Mouse (Mus musculus) Patski (cell line): ENCODE data around the gene Fbxo27. TPM values are rescaled to one million over a fixed set of nuclear protein-coding genes. Genes with fewer than 3 reads are reported as not detected.
"Not testable (repeated sequence)": the region's sequence is repeated elsewhere in the genome, so short reads cannot be mapped to it uniquely, and the experiment has no call there.

Experiments used
- ATAC-seq: fragments of 100-300 bp; one replicate; pipeline ENCODE4 v1.8.0; 2021
- CTCF ChIA-PET: fragments of 350-600 bp; sonication (Branson Sonifier 250); formaldehyde crosslinking; loops from one replicate; lab custom pipeline; 2022; ENCODE audit warnings: inconsistent platforms; lab: Charles Lee
- POLR2A ChIA-PET: fragments of 350-600 bp; sonication (Branson Sonifier 250); formaldehyde crosslinking; loops from one replicate; lab custom pipeline; 2022; ENCODE audit warnings: antibody characterized with exemption, inconsistent platforms; lab: Charles Lee
- DNase-seq: peaks from one replicate; pipeline ENCODE4 v3.0.0-alpha.2; 2011; ENCODE audit warnings: low read depth, low spot score
- H3K27me3 ChIP-seq: fragments of 371-371 bp; one replicate; pipeline ENCODE4 v1.5.1; 2021
- CTCF ChIP-seq: fragments of 100-300 bp; IDR thresholded peaks from one replicate; pipeline ENCODE4 v1.5.1; 2021
- in situ Hi-C: fragments of 300-500 bp; cut with MboI; formaldehyde crosslinking; loops from 3 replicates; pipeline ENCODE4 v1.11.1; 2018; ENCODE audit warnings: low pct_unique_long_range_greater_than_20kb, mixed read lengths
- polyA plus RNA-seq: library from polyadenylated mRNA; unstranded; gene quantifications from one replicate; pipeline ENCODE4 v1.2.3, GENCODE M21; 2021

Fbxo27 gene
- not detected for polyA plus RNA-seq

DNA sequence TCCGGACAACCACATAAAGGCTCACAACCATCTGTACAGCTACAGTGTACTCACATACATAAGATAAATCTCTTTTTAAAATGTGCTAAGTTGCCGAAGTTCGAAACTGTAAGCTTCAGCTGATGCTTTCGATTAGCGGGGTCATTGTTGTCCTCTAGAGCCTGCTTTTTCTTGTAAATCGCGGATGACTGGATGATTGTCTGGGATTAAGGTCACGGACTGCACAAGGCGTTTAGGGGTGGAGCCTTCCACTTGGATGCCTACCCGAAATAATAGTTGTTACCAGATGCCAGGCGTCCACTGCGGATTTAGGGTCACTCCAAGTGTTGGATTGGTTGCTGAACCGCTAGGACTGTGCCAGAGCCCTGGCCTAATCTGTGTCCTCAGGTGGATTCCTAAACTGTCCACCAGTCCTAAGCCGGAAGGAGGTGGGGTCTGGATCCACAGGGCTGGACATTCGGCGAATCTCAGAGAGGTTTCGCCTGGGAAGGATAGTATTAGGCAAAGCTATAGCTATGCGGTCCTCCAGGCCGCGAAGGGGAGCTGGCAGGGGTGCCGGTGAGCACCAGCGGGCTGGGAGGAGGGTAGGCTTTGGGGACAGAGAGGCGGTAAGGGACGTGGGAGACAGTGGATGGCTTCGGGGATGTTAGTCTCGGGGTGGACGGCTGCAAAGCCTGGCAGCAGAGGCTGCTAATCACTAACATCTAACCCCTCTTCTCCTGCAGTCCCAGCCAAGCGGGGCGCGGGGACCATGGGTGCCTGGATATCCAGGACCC is at the start of gene Fbxo27:
TSS of gene Fbxo27 (plus strand) at position 305 of the 776 bp plus-strand sequence.
- CTCF ChIA-PET = interaction anchor here (1.4 kb wide), 1 partner anchor 32 kb away, joined by 3 read pairs; no protein-coding TSS in a partner anchor
- ATAC-seq (no peak), DNase-seq (no peak)
- POLR2A ChIA-PET = no interaction called here
- no peak for TF ChIP-seq CTCF
- in situ Hi-C loops = loop anchor here (25.0 kb wide), 1 partner anchor 555 kb away; the partner anchor contains the start of gene 9530053A07Rik
- H3K27me3 ChIP-seq = peaks cover 13% of the 10 kb centered on the region

DNA sequence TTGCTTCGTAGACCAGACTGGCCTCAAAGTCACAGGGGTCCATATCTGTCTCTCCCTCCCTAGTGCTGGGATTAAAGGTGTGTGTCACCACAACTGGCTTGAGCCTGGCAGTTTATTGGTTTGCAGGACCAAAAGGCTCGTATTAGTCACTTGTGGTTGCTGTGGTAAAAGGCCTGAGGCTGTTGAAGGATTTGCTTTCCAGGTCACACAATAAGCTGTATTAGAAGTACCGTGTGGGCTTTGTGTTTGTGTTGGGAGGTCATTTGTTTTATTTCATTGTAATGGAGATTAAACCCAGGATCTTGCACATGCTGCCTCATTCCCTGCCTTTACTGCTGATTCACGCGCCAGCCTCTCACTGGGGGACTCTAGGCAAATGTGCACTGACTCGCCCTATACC is 47.3 kb upstream of the Fbxo27 start:
- in situ Hi-C loops = no loop called here
- ChIA-PET POLR2A (no interaction called here), CTCF (no interaction called here)
- no peak for TF ChIP-seq CTCF
- DNase-seq (peak; percentile 13), ATAC-seq (no peak)
- peaks cover 3% of the 10 kb centered on the region for H3K27me3 ChIP-seq

DNA sequence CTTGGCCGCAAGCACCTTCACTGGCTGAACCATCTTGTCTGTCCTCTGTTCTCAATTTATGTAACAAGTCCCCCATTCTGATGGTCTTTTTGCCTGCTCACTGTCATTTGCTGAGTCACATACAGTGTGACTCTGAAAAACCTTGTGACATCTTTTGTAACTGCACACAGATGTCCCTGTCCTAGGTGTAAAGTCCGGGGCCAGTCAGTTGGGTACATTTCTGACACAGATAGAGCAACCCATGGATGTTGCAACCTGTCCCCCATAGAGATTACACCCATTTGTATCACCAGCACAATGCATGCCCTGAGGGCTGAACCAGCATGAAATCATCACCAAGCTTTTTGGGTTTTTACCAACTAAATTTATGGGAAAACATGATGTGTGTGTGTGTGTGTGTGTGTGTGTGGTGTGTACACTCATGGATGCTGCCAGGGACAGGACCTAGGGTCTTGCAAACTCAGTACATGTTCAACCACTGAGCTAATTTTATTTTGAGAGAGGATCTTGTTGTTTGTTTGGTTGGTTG is 46.6 kb upstream of the Fbxo27 start:
- ATAC-seq (no peak), DNase-seq (no peak)
- H3K27me3 ChIP-seq = no peaks in the 10 kb centered on the region
- in situ Hi-C loops = no loop called here
- TF ChIP-seq CTCF = no peak
- ChIA-PET POLR2A (no interaction called here), CTCF (no interaction called here)

DNA sequence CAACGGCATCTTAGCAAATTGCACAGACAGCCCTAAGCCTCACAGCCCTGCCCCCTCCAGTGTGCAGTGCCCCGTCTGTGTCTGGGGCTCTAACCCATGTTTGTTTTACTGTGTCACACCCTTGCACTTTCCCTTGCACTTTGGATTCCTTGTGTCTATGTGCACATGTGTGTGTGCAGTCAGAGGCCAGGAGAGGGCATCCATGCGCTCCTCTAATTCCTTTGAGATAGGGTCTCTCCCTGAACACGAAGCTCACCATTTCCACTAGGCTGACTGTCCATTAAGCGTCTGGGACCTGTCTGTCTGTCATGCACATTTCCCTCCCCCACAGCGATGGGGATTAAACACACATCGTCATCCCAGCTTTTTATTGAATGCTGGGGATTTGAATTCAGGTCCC is 45.6 kb upstream of the Fbxo27 start:
- no peaks in the 10 kb centered on the region for H3K27me3 ChIP-seq
- ATAC-seq = no peak
- DNase-seq = no peak
- ChIA-PET POLR2A (no interaction called here), CTCF (no interaction called here)
- in situ Hi-C loops = no loop called here
- no peak for TF ChIP-seq CTCF

DNA sequence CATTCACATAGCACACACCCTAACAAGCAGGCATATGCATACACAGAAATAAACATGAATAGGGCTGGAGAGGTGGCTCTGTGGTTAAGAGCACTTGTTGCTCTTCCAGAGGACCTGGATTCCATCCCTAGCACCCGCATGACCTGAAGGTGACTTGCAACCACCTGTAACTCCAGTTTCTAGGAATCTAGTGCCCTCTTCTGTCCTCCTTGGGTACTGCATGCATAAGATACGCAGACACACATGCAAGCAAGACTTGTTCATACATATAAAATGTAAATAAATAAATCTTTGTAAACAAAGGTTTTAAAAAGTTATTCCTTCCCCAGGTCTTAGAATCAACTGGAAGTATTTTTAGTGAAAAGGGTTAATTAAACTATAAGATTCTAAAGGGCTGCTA is 41.5 kb upstream of the Fbxo27 start:
- in situ Hi-C loops = no loop called here
- POLR2A ChIA-PET = no interaction called here

DNA sequence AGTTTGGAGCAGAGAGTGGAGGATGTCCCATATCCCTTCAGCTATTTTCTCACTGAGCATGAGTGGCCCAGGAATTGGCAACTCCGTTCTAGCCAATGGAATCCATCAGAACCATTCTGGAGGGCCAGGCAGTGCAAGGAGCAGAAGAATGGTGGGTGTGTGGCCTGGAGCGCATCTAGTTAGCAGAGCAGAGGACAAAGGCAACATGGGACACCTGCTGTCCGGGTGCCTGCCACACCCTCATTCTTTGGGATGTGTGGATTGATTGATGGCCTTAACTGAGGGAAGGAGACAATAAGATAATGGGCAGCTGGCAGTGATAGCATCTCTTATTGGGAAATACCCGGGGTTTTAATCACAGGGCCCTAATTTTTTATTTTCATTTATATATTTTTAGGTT is 36.2 kb upstream of the Fbxo27 start:
- H3K27me3 ChIP-seq = peaks cover 7% of the 10 kb centered on the region
- ChIA-PET CTCF (no interaction called here), POLR2A (no interaction called here)
- ATAC-seq (no peak), DNase-seq (no peak)
- TF ChIP-seq CTCF = no peak
- in situ Hi-C loops = no loop called here

More for the DNA sequence above, 41.5 kb upstream of the Fbxo27 start:
- H3K27me3 ChIP-seq = peaks cover 4% of the 10 kb centered on the region
- CTCF ChIA-PET = no interaction called here
- ATAC-seq = no peak
- TF ChIP-seq CTCF = no peak
- DNase-seq = no peak

DNA sequence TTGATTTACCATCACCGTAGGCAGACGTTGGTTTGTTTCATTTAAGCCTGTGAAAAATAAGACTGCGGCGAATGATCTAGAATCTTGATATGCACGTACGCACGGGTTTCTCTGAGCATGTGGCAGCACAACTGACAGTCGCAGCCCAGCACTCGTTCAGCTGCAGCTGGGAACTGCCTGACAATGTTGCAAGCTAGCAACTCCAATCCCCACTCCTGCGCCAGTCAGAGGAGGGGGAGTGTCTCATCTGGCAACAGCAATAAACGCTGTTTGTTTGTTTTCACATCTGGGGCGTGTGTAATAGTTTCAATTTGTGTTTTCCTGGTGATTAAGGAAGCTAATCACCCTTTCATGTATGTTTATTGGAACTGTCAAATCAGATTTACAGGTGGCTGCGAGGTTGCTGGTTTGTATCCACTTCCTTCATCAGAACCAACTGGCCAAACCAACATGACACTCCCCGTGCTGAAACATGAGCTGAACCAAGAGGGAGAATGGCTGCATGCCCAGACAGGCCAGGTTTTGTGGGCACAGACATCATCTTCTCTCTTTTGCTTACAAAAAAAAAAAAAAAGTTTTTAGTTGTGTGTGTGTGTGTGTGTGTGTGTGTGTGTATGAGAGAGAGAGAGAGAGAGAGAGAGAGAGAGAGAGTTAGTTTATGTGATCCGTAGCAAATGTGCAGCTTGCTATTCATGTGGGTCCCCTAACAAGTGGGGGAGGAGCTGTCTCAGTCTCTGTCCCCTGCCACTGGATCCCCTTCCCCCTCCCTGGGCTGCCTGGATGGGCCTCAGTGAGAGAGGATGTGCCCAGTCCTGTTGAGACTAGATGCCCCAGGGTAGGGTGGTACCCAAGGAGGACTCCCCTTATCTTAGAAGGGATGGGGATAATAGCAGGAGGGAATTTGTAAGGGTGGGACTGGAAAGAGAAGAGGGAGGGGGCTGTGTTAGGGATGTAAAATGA is 26.7 kb upstream of the Fbxo27 start:
- ChIA-PET POLR2A (interaction anchor here (0.7 kb wide), 1 partner anchor 677 kb away, joined by 5 read pairs; no protein-coding TSS in a partner anchor), CTCF (no interaction called here)
- no peak for DNase-seq
- no peak for ATAC-seq
- peaks cover 11% of the 10 kb centered on the region for H3K27me3 ChIP-seq
- TF ChIP-seq CTCF = no peak
- in situ Hi-C loops = no loop called here

DNA sequence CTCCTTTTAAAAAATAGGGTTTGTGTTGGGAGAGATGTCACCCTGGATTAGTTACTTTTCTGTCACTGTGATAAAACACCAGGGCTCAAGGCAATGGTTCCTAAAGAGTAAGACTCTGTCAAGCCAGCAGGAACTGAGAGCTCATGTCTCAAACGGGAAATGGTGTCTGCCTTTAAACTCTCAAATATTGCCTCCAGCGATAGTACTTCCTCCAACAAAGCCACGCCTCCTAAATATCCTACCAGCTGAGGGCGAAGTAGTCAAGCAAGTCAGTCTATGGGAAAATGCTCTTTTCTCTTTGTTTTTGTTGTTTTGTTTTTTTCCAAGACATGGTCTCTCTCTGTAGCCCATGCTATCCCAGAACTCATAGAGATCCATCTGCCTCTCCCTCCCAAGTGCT is 21.5 kb upstream of the Fbxo27 start:
- peaks cover 8% of the 10 kb centered on the region for H3K27me3 ChIP-seq
- no peak for DNase-seq
- no peak for TF ChIP-seq CTCF
- ChIA-PET POLR2A (no interaction called here), CTCF (no interaction called here)
- no peak for ATAC-seq
- in situ Hi-C loops = no loop called here

DNA sequence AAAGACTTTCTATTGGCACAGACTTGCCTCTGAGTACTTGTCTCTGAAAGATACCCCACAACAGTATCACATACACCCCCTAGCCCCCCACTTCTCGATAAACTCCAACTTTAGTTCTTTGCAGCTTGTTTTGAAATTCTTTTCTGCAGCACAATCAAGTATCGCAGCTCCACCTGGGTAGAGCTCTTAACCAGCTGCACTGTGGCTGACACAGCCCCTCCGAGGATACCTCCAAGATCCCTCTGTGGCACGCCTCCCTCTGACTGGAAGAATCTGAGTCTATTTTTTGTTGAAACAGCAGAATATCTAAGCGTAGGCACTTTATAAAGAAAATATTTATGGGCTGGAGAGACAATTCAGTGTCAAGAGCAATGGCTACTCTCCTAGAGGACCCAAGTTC is 20.4 kb upstream of the Fbxo27 start:
- peaks cover 6% of the 10 kb centered on the region for H3K27me3 ChIP-seq
- ATAC-seq = no peak
- ChIA-PET CTCF (no interaction called here), POLR2A (no interaction called here)
- no peak for DNase-seq
- TF ChIP-seq CTCF = no peak
- in situ Hi-C loops = no loop called here

DNA sequence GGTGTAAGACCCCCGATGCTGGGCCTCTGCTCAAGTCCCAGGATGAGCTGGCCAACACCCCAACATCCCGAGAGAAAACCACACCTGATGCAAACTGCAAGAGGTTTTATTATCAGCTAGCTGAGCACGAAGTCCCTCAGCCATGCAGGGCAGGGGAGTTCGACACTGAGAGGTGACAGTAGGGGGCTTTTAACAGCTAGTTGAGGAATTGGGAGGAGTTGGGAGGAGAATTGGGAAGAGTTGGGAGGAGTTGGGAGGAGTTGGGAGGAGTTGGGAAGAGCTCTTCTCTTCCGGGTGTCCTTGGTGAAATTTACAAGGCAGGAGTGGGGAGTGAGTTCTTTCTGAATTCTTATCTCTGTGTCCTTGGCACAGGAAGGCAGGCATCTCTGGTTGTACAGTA is 19.9 kb upstream of the Fbxo27 start:
- H3K27me3 ChIP-seq, DNase-seq, ATAC-seq, CTCF ChIA-PET, in situ Hi-C loops: not testable (repeated sequence)
- POLR2A ChIA-PET = interaction anchor here (0.6 kb wide), 1 partner anchor 160 kb away, joined by 11 read pairs; no protein-coding TSS in a partner anchor
